Mouse (Mus musculus) spleen, postnatal 10 days (tissue): ENCODE results near the gene Calml3.
A peak's percentile ranks its signal among the peaks of the same experiment; 100 is the strongest.

Source experiments
- DNase-seq, 2 experiments: peaks; one replicate each; pipeline ENCODE4 v3.0.0; 2021 to 2022; ENCODE audit warnings: low spot score in 2 of 2

Gene Calml3

DNA sequence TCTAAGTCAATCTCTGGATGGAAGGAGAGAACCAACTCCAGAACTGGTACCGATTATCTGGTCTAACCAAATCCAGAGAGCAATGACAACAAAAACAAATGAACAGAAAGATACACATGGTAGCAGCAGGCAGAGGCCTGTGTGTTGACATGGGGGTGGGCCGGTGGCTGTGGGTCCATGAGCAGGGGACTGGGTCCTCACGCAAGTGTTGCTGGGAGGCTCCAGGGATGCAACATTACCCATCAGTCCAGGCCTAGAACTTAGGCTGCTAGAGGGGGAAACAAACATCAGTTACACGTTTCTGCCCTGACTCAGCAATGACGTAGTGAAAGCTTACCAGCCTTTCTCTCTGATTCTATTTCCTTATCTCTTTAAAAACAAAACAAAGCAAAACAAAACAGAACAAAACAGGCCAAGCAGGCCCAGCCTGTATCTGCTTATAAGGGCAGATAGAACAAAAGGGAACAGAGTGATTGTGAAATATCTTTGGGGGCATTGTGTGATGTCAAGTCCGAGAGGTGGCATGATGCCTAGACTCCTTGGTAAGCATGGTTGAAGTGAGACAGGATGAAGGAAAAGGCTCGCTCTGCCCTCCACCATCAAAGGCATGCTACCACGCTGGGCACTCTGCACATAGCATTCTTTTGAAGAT, 24.4 kb downstream of the Calml3 start:
- no peak for DNase-seq

DNA sequence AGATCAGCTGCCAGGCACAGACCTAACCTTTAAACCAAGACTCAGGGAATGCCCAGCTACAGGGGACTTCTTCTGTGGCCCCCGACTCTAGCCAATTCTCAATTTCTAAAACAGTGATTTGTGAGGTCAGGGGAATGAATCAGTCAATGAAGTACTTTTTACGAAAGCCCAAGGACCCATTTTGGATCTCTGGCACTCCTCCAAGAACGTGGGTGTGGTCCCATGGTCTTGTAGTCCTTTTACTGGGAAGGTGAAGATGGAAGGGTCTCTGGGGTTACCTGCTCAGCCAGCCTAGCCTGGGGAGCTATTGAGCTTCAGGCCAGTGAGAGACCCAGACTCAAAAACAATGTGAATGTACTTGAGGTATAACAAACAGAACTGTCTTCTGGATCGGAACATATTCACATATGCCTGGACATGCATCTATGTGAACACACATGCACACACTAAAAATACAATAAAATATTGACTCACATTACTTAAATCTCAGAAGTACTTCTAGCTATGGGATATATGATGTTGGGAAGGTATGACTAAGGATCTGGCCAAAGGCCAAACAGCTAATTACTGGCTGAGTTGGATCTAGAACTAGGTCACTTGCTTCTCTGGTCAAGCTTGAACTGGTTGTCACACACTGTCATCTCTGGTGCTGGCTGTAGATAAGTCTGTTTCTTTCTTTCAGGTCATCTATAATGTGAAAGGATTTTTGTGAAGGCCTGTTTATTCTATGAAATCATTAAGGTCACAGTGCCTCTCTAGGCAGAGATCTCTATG, 25.3 kb downstream of the Calml3 start:
- DNase-seq, result no peak

GRCm38 (mm10) chr13:3777216-3777912, 26.8 kb downstream of the Calml3 start:
- DNase-seq, result no peak

DNA sequence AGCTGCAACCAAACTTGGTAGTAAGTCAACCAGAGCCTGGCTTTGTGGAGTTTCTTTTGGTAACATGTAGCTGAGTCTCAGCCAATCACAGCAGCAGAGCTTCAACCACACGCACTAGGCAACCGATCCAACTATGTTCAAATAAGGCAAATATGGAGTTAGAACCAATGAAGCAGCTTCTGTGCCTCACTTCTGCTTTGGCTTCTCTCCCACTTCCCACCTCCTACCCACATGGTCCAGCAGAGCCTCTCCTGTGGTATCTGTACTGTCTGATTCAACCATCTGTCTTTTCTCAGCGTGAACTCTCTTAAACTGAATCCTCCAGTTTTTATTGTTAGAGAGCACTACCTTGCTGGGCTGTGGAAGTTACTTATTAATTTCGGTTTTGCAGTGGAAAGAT, 27.7 kb downstream of the Calml3 start:
- no peak for DNase-seq

DNA sequence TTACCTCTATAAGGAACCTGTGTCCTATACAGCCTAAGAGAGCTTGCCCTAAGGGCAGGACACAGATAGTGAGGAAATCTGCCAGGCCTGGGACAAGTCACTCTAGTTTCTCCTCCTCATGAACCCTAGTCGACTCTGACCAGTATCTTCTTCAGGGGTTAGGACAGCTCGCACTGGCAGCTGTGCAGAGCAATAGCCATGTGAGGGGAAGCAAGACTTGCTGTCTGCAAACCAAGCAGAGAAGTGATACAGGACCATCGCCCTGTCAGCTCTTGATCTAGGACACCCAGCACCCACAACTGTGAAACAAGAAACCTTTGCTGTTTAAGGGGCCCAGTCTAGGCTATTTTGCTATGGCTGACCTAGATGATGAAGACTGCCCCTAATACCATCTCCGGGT, 29.1 kb downstream of the Calml3 start:
- no peak for DNase-seq

DNA sequence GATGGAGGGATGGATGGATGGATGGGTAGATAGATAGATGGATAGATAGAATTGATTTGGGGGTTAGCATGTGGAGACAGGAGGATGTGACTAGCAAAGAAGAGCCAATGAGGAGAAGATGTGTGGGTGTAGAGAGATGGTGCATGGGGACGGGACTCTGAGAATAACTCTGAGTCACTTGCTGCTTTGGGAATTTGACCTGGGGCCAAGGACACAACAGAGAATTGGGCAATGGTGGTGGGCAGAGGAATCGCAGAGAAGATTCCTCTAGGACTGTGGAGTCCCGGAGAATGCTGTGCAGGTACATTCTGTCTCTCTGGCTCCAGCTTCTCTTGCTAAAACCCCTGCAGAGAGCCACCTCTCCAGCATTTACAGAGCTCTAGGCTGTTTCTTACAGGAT, 29.8 kb downstream of the Calml3 start:
- no peak for DNase-seq

GRCm38 (mm10) chr13:3773149-3773688, 30.9 kb downstream of the Calml3 start:
- no peak for DNase-seq

DNA sequence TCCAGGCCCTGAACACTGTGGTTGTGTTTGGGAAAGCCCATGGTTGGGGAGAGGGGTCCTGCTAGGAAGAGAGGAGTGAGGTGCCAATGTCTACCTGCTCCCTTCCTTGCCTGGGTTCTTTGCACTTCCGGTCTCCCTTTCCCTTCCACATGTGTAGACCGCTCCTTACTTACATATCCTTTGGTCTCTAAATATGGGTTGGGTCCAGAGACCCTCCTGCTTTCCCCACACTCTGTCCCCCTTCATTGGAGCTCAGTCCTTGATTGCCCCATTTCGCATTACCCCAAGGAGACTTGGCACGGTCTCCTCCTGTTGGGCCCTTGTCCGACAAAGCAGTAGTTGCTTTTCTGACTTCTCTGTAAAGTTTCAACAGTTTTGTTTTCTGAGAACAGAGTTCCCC, 32.9 kb downstream of the Calml3 start:
- no peak for DNase-seq

GRCm38 (mm10) chr13:3770170-3771024, 33.7 kb downstream of the Calml3 start:
- no peak for DNase-seq

GRCm38 (mm10) chr13:3769531-3769930, 34.6 kb downstream of the Calml3 start:
- DNase-seq, result no peak

GRCm38 (mm10) chr13:3768621-3769020, 35.5 kb downstream of the Calml3 start:
- DNase-seq, result no peak

- DNase-seq, result no peak
Measured at GRCm38 (mm10) chr13:3767086-3767485, 37.0 kb downstream of the Calml3 start.

DNA sequence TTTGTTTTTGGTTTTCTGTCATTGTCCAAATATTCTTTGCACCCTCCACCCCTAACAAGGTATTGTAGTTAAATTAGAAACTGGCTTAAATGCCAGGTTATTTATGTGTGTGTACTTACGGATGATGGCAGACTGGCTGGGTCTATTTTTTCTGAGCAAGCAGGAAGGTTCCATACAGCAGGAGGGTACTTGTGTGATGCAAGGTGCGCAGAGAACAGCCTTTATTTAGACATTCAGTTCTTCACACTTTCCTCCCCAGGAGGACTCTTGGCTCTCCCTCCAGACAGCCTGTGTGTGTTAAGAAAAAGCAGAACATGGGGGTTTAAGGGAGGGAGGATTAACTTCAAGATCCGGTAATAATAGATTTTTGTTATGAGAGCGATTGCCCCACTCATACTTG, 38.3 kb downstream of the Calml3 start:
- DNase-seq, result no peak

DNA sequence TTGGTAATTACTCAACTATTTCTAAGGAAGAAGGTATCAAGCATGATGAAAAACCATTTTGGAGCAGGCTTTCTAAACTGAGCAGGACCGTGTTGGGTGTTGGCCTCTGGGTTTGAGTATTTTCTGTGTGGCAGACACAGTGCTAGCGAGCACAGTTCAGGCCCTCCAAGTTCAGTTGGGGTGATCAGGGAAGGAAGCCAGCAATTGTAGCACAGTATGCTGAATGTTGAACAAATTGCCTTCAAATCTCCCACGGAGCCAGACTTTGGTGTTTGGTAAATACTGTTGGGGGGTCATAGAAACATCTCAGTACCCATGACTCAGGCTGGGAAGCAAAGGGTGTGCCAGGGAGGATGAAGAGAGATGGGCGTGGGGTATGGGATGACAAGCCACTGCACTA, 43.0 kb downstream of the Calml3 start:
- peak in 1 of 2 experiments; percentile 3 for DNase-seq

- no peak for DNase-seq
Measured at GRCm38 (mm10) chr13:3758347-3758746, 45.8 kb downstream of the Calml3 start.

GRCm38 (mm10) chr13:3753291-3753690, 50.8 kb downstream of the Calml3 start:
- no peak for DNase-seq
